Mouse (Mus musculus) cerebellum, postnatal 36 days (tissue): ENCODE measurements at regions not wholly inside any gene's neighbourhood (a gene's known extent, or its start where the extent isn't known, plus 50 kb on each side); places are given as distances from the start of the nearest gene placed in this dataset.

Experiments
- DNase-seq, 2 experiments: peaks; one replicate each; pipeline ENCODE4 v3.0.0; 2021 to 2022; ENCODE audit warnings: mixed read lengths in 2 of 2

GRCm38 (mm10) chr14:104824926-104825325 lies 302.5 kb upstream of the Rnf219 start:
- no peak for DNase-seq

- no peak for DNase-seq
Measured at GRCm38 (mm10) chr14:104824224-104824623, 301.8 kb upstream of the Rnf219 start.

- DNase-seq = no peak
Measured at GRCm38 (mm10) chr14:104821903-104822573, 299.6 kb upstream of the Rnf219 start.

GRCm38 (mm10) chr14:104819106-104819505 lies 296.7 kb upstream of the Rnf219 start:
- DNase-seq = no peak

- peak; percentile 54 to 80 for DNase-seq
Measured at GRCm38 (mm10) chr14:104813977-104814584, 291.6 kb upstream of the Rnf219 start.

- DNase-seq = no peak
Measured at GRCm38 (mm10) chr14:104812006-104812405, 289.6 kb upstream of the Rnf219 start.

- DNase-seq = no peak
Measured at GRCm38 (mm10) chr14:104805332-104805731, 282.9 kb upstream of the Rnf219 start.

- DNase-seq = no peak
Measured at GRCm38 (mm10) chr14:104796348-104796965, 274.0 kb upstream of the Rnf219 start.

- no peak for DNase-seq
Measured at GRCm38 (mm10) chr14:104789346-104789745, 266.9 kb upstream of the Rnf219 start.

- DNase-seq = no peak
Measured at GRCm38 (mm10) chr14:104785066-104785465, 262.6 kb upstream of the Rnf219 start.

- DNase-seq = no peak
Measured at GRCm38 (mm10) chr14:104769938-104770337, 247.5 kb upstream of the Rnf219 start.

- DNase-seq = no peak
Measured at GRCm38 (mm10) chr14:104734213-104734612, 211.8 kb upstream of the Rnf219 start.

- DNase-seq = no peak
Measured at GRCm38 (mm10) chr14:104732036-104732435, 209.6 kb upstream of the Rnf219 start.

- no peak for DNase-seq
Measured at GRCm38 (mm10) chr14:104731319-104731995, 209.0 kb upstream of the Rnf219 start.

GRCm38 (mm10) chr14:104715651-104716050 lies 193.2 kb upstream of the Rnf219 start:
- peak; percentile 58 to 83 for DNase-seq

- no peak for DNase-seq
Measured at GRCm38 (mm10) chr14:104702283-104702893, 179.9 kb upstream of the Rnf219 start.

GRCm38 (mm10) chr14:104698962-104699361 lies 176.5 kb upstream of the Rnf219 start:
- DNase-seq = no peak

- no peak for DNase-seq
Measured at GRCm38 (mm10) chr14:104695101-104695500, 172.7 kb upstream of the Rnf219 start.

- no peak for DNase-seq
Measured at GRCm38 (mm10) chr14:104694174-104694803, 171.8 kb upstream of the Rnf219 start.

- no peak for DNase-seq
Measured at GRCm38 (mm10) chr14:104692616-104693015, 170.2 kb upstream of the Rnf219 start.

GRCm38 (mm10) chr14:104688440-104688839 lies 166.0 kb upstream of the Rnf219 start:
- DNase-seq = no peak

GRCm38 (mm10) chr14:104676810-104677209 lies 154.4 kb upstream of the Rnf219 start:
- no peak for DNase-seq

GRCm38 (mm10) chr14:104661696-104662095 lies 139.3 kb upstream of the Rnf219 start:
- no peak for DNase-seq
